Mouse (Mus musculus) thymus, postnatal 36 days (tissue): Measurements from ENCODE around the gene P2rx3.

Experiments
- DNase-seq, 2 experiments: peaks; one replicate each; pipeline ENCODE4 v3.0.0; 2022; ENCODE audit warnings: mixed read lengths in 2 of 2

The P2rx3 gene

GRCm38 (mm10) chr2:85038336-85038735, 1.1 kb upstream of the P2rx3 start:
- DNase-seq, result no peak

DNA sequence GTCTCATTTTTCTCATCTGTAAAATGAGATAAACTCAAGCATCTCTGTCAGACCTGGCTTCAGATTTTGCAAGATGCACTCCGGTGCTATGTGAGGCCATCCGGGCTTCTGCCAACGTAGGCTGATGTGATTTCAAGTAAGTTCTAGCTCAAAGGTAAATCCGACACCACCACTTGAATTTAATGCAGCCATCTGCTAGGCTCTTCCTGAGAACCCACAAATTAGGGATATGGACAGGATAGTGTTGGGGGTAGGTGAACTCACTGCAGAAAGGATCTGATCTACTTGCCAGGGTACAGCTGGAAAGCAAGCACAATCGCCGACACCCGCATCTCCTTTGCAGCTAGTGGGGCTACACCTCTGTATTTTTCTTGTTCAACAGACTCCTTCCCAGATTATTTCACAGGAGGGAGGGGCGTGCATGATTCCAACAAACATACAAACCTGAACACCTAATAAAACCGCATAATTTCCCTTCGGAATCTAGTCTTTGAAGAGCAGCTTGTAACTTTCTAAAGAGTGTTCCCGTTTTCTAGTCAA, 685 bp downstream of the P2rx3 start:
- no peak for DNase-seq

GRCm38 (mm10) chr2:85034169-85034568, 3.1 kb downstream of the P2rx3 start:
- DNase-seq, result no peak

GRCm38 (mm10) chr2:85033121-85033520, 4.1 kb downstream of the P2rx3 start:
- no peak for DNase-seq

- DNase-seq, result no peak
These were observed 6.3 kb downstream of the P2rx3 start for GRCm38 (mm10) chr2:85030989-85031388.

DNA sequence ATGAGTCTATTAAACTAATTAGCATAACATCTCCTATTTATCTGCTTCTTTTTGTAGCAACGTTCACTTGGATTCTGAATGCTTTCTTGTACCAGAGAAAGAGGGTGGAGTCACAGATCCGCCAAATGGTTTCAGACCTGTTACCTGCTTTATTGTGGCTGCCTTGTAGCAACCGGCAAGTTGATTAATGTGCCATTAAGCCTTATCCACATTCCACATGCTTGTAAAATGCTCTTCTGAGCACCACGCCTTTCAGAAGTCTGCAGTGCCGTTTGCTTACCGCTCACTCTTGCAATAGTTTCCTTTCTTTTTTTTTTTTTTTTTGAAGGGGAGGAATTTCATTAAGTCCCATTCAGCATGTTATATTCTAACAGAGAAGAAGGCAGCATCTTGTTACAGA, 7.4 kb downstream of the P2rx3 start:
- no peak for DNase-seq

GRCm38 (mm10) chr2:85027281-85027680, 10.0 kb downstream of the P2rx3 start:
- no peak for DNase-seq

DNA sequence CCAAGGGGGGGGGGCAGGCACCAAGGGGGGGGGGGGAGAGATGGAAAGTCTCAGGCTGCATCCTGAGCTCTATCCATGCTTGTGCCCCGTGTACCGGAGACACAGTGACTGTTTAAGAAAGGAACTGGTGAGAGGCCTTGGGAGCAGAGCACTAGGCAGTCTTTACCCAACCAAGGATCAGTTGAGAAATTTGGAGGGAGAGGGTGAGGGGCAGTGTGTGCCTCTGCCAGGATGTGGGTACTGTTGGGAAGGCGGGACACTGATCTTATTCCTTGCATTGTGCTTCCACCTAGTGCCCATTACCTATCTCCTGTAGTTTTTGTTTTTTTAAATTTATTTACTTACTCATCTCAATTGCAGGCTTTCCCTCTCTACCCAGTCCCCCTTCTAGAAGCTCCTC, 11.1 kb downstream of the P2rx3 start:
- no peak for DNase-seq

- no peak for DNase-seq
These were observed 15.2 kb downstream of the P2rx3 start for GRCm38 (mm10) chr2:85022043-85022442.

DNA sequence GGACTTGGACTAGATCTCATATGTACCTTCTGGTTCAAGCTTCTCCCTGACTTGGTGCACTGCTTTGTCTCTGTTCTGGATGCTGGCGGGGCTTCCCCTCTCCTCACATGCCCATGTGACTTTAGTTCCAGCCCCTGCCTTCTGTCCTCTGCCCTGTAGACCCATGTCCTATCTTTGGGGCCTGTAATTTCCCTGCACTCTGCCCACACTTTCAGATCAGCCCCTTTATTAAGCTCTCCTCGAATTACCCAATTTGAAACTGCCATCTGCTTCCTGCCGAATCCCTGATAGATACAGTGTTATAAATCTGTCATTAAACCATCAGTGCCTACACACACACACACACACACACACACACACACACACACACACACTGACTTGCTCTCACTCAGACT, 22.7 kb downstream of the P2rx3 start:
- no peak for DNase-seq

- no peak for DNase-seq
These were observed 23.3 kb downstream of the P2rx3 start for GRCm38 (mm10) chr2:85013826-85014587.

GRCm38 (mm10) chr2:85012679-85013078, 24.6 kb downstream of the P2rx3 start:
- DNase-seq, result no peak

GRCm38 (mm10) chr2:85011906-85012604, 25.2 kb downstream of the P2rx3 start:
- DNase-seq, result no peak

DNA sequence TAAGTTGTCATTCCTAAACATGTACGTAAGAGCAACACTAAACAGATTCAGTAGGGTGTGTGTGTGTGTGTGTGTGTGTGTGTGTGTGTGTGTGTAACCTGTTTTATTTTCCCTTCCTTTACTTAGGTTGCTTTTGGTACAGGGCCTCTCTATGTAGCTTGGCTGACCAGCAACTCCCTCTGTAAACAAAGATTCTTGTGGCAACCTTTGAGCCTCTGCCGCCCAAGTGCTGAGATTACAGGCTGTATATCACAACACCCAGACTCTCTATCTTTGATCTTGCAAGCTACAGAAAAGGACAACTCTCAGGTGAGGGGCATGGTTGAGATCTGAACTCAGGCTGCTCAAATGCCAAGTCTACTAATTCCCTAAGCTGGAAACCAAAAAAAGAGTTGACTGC, 28.1 kb downstream of the P2rx3 start:
- DNase-seq, result no peak

DNA sequence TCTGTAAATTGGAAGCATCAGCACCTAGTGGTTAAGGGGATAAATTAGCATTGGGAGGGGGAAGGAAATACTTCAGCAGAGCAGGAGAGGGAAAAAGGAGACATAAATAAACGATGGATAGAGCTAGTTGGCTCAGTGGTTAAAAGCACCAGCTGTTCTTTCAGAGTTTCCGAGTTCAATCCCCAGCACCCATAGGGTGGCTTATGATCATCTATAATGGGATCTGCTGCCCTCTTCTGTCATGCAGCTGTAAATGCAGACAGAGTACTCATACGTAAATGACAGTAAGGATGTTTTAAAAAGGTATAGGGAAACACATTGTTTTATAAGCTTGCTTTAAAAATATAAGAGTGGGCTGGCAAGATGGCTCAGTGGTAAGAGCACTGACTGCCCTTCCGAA, 29.5 kb downstream of the P2rx3 start:
- no peak for DNase-seq

DNA sequence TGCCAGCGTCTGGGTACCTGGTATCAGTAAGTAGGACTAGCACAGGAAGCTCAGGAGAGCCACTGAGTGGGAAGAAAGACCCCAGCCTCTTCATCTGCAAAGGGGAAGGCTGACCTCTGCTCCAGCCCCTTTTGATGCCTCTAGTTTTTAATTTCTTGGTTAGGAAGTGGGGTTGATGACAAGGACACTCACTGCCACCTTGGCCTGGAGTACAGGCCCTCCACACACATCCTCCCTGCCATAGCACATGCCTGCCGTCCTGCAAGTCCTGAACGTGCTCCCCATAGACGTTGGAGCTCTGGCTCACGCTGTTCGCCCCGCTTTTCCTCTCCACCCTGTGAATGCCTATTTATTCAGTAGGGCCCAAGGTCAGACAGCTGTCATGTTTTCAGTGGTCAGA, 30.7 kb downstream of the P2rx3 start:
- no peak for DNase-seq

DNA sequence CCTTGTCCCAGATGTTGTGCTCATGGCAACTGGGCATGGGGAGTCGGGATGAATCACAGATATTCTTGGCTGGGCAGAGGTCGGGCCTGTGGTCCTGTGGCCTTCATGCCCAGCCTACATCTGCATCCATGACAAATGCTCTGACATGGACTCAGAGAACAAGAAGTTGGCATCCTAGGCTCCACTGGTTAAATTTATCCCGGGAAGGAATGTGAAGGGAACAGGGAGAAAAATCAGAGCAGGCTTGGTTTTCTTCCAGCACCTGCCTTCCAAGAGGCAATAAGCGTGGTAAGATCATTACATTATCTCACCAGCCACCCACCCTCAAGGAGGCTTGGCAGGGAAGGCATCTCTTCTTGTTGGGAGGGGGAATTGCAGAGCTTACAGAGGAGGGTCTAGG, 32.9 kb downstream of the P2rx3 start:
- DNase-seq, result no peak

- DNase-seq, result no peak
These were observed 34.7 kb downstream of the P2rx3 start for GRCm38 (mm10) chr2:85002575-85002974.

- no peak for DNase-seq
These were observed 35.8 kb downstream of the P2rx3 start for GRCm38 (mm10) chr2:85001497-85001896.

DNA sequence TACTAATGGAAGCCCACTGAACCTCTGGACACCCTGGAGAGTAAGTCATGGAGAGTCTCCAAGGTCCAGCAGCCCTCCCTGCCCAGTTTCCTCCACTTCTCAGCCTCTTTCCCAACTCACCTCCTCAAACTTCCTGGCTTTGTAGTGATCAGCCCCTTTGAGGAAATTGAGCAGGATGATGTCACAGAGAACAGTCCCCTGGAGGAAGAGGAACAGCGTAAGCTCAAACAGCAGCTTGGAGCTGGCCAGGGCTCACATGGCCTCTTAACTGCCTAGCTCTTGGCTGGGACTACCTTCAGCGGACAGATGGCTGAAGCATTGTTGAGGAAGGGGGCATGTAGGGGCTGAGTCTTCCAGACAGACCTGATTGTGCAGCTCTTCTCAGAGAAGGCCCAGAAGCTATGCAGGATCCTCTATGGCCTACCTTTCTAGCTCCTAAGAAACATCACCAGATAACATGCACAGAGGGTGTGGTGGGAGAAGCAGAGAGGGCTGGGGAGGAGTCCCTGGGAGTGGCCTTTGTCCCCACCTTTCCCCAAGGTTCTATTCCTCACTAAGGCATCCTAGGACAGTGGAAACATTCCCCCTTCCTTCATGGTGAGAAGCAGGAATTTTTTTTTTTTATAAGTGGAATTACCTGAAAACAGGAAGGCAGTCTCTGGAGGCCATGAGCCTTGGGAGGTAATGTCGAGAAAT, 37.6 kb downstream of the P2rx3 start:
- DNase-seq, result no peak

- no peak for DNase-seq
These were observed 40.9 kb downstream of the P2rx3 start for GRCm38 (mm10) chr2:84996376-84996775.

GRCm38 (mm10) chr2:84987930-84988329, 49.3 kb downstream of the P2rx3 start, which contains the start of gene Prg3:
Gene Prg3, plus strand, starts transcription at chr2:84988215.
- DNase-seq, result no peak

DNA sequence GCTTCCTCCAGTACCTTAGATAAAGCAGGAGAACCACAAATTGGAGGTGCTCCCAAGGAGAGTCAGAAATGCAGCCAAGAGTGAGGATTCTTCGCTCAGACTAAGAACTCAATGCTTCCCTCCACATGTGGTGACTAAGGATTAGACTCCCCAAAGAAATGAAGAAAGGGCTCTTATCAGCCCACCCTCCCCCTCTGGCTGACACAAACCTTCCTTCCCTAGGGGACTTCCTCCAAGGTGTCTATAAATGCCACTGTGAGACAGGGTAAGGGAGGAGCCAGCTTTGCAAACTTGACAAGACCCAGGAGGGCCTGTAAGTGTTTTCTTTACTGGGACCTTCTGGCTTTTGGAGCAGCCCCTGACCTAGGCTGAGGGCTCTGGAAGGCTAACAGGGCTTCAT, 57.1 kb downstream of the P2rx3 start, which contains the start of gene Prg2:
Gene Prg2 (plus strand): TSS at position 274 of the 400 bp plus-strand sequence.
- no peak for DNase-seq
